Mouse (Mus musculus) brain, embryonic 14.5 days (tissue): ENCODE data around the gene E2f3. TPM values are rescaled to one million over a fixed set of nuclear protein-coding genes. Genes with fewer than 3 reads are reported as not detected.

ENCODE experiments used
- DNase-seq: peaks from one replicate; pipeline ENCODE4 v3.0.0-alpha.2; 2011; ENCODE audit warnings: low read depth
- CTCF ChIP-seq: fragments of 200-500 bp; IDR thresholded peaks from 2 replicates; pipeline ENCODE4 v1.5.1; 2012; ENCODE audit warnings: inconsistent platforms, mild to moderate bottlenecking, moderate library complexity, borderline replicate concordance; ENCODE audit not compliant: insufficient read depth, insufficient read length; ENCODE audit errors: extremely low read depth
- POLR2A ChIP-seq: fragments of 200-500 bp; IDR thresholded peaks from 2 replicates; pipeline ENCODE4 v1.6.1; 2012; ENCODE audit warnings: mild to moderate bottlenecking, inconsistent platforms, borderline replicate concordance; ENCODE audit not compliant: poor library complexity, insufficient read depth, insufficient read length, severe bottlenecking; ENCODE audit errors: extremely low read depth
- polyA plus RNA-seq: library from polyadenylated mRNA; depleted of rRNA; stranded (reverse); fragments of >200 nt; gene quantifications from 2 replicates; pipeline ENCODE4 v1.2.3, GENCODE M21; 2012

The E2f3 gene
- polyA plus RNA-seq, 1 experiment: 14.0 TPM

GRCm38 (mm10) chr13:29939399-29939798 lies 46.5 kb downstream of the E2f3 start:
- DNase-seq: no peak
- TF ChIP-seq POLR2A (no peak), CTCF (no peak)

GRCm38 (mm10) chr13:29938776-29939175 lies 47.1 kb downstream of the E2f3 start:
- TF ChIP-seq CTCF (no peak), POLR2A (no peak)
- DNase-seq: no peak

- no peak for DNase-seq
These were observed 59.7 kb downstream of the E2f3 start for GRCm38 (mm10) chr13:29926168-29926567.

GRCm38 (mm10) chr13:29919841-29920240 lies 66.0 kb downstream of the E2f3 start:
- DNase-seq: no peak
- no peak for TF ChIP-seq POLR2A
- no peak for TF ChIP-seq CTCF

More at GRCm38 (mm10) chr13:29926168-29926567, 59.7 kb downstream of the E2f3 start:
- TF ChIP-seq CTCF (no peak), POLR2A (no peak)

- no peak for DNase-seq
- no peak for TF ChIP-seq POLR2A
- TF ChIP-seq CTCF: no peak
These were observed 69.3 kb downstream of the E2f3 start for GRCm38 (mm10) chr13:29916561-29916960.

- peak; percentile 6 for DNase-seq
- TF ChIP-seq CTCF (no peak), POLR2A (no peak)
These were observed 72.3 kb downstream of the E2f3 start for GRCm38 (mm10) chr13:29913606-29914005.

- DNase-seq: no peak
- TF ChIP-seq POLR2A: no peak
- no peak for TF ChIP-seq CTCF
These were observed 72.8 kb downstream of the E2f3 start for GRCm38 (mm10) chr13:29913061-29913460.

GRCm38 (mm10) chr13:29912251-29912650 lies 73.6 kb downstream of the E2f3 start:
- no peak for TF ChIP-seq POLR2A
- no peak for TF ChIP-seq CTCF
- no peak for DNase-seq

GRCm38 (mm10) chr13:29911141-29911540 lies 74.7 kb downstream of the E2f3 start:
- DNase-seq: no peak
- TF ChIP-seq CTCF: no peak
- TF ChIP-seq POLR2A: no peak

GRCm38 (mm10) chr13:29908431-29908830 lies 77.4 kb downstream of the E2f3 start:
- no peak for DNase-seq
- no peak for TF ChIP-seq POLR2A
- no peak for TF ChIP-seq CTCF

- DNase-seq: no peak
- TF ChIP-seq POLR2A (no peak), CTCF (no peak)
These were observed 77.9 kb downstream of the E2f3 start for GRCm38 (mm10) chr13:29907995-29908394.

GRCm38 (mm10) chr13:29906734-29907133 lies 79.1 kb downstream of the E2f3 start:
- DNase-seq: no peak
- TF ChIP-seq POLR2A (no peak), CTCF (no peak)
